Mouse (Mus musculus) midbrain, embryonic 13.5 days (tissue): ENCODE measurements around the gene Prnp. TPM values are rescaled to one million over a fixed set of nuclear protein-coding genes. Genes with fewer than 3 reads are reported as not detected.

ENCODE experiments used
- ATAC-seq: fragments of 200-750 bp; cut with Nextera tagmentation; 2 replicates; pipeline ENCODE4 v1.8.0; 2017; ENCODE audit warnings: mild to moderate bottlenecking, moderate TSS enrichment, moderate library complexity
- H3K27ac ChIP-seq: fragments of 300-500 bp; sonication (generic); 2 replicates; pipeline ENCODE4 v1.5.1; 2015; ENCODE audit warnings: inconsistent platforms, mild to moderate bottlenecking, moderate library complexity
- H3K27me3 ChIP-seq: fragments of 300-500 bp; sonication (generic); 2 replicates; pipeline ENCODE4 v1.6.1; 2015; ENCODE audit warnings: mild to moderate bottlenecking, inconsistent platforms
- H3K36me3 ChIP-seq: fragments of 300-500 bp; sonication (generic); 2 replicates; pipeline ENCODE4 v1.6.1; 2015; ENCODE audit warnings: mild to moderate bottlenecking, inconsistent platforms
- H3K4me1 ChIP-seq: fragments of 300-500 bp; sonication (generic); replicated peaks from 2 replicates; pipeline ENCODE4 v1.6.1; 2015; ENCODE audit warnings: inconsistent platforms
- H3K4me2 ChIP-seq: fragments of 300-500 bp; sonication (generic); replicated peaks from 2 replicates; pipeline ENCODE4 v1.6.1; 2015; ENCODE audit warnings: moderate library complexity, mild to moderate bottlenecking, inconsistent platforms
- H3K4me3 ChIP-seq: fragments of 300-500 bp; sonication (generic); replicated peaks from 2 replicates; pipeline ENCODE4 v1.5.1; 2015; ENCODE audit warnings: mild to moderate bottlenecking, inconsistent platforms
- H3K9ac ChIP-seq: fragments of 300-500 bp; sonication (generic); replicated peaks from 2 replicates; pipeline ENCODE4 v1.6.1; 2015; ENCODE audit warnings: mild to moderate bottlenecking, inconsistent platforms
- H3K9me3 ChIP-seq: fragments of 300-500 bp; sonication (generic); 2 replicates; pipeline ENCODE4 v1.6.1; 2016; ENCODE audit warnings: mild to moderate bottlenecking, inconsistent platforms
- WGBS: fragments of 180-500 bp; shearing (Covaris S2); methylation state at CpG from one replicate; pipeline ENCODE4 v1.1.7; 2015; 5-methylcytosine and 5-hydroxymethylcytosine counted together
- polyA plus RNA-seq: library from polyadenylated mRNA; unstranded; fragments of >200 nt; fragmentation: Nextera tagmentation; extraction: Ambion mirVana; gene quantifications from 2 replicates; pipeline ENCODE4 v1.2.1, GENCODE M21; 2015

Gene Prnp
- polyA plus RNA-seq, 1 experiment from 2014 or later = 109 TPM

GRCm38 (mm10) chr2:131982546-131983196, 72.9 kb downstream of the Prnp start:
- H3K9me3 ChIP-seq = no peaks in the 10 kb centered on the region
- no peaks in the 10 kb centered on the region for H3K36me3 ChIP-seq
- H3K4me2 ChIP-seq = no peak overlapping the region
- WGBS = 14% methylated on average over 6 of the region's 6 CpGs
- peak; percentile 87 for ATAC-seq
- H3K9ac ChIP-seq = no peak overlapping the region
- H3K4me1 ChIP-seq = no peaks in the 10 kb centered on the region
- no peaks in the 10 kb centered on the region for H3K27me3 ChIP-seq
- no peak overlapping the region for H3K27ac ChIP-seq
- H3K4me3 ChIP-seq = no peak overlapping the region

- H3K9ac ChIP-seq = no peak overlapping the region
- no peak for ATAC-seq
These were observed 78.2 kb downstream of the Prnp start for GRCm38 (mm10) chr2:131987950-131988349.

More at GRCm38 (mm10) chr2:131987950-131988349, 78.2 kb downstream of the Prnp start:
- Histone ChIP-seq H3K27me3 (no peaks in the 10 kb centered on the region), H3K27ac (no peak overlapping the region), H3K4me1 (no peaks in the 10 kb centered on the region), H3K9me3 (no peaks in the 10 kb centered on the region), H3K4me2 (no peak overlapping the region), H3K4me3 (no peak overlapping the region), H3K36me3 (0 out of 2 replicates have a peak, but pooled peaks cover 3% of the 10 kb centered on the region)
- 51% methylated on average over 3 of the region's 3 CpGs for whole genome bisulfite sequencing

Other genes with a start within 250 kb of the Prnp start
- gene Erv3, start 50.2 kb upstream of the Prnp start, polyA plus RNA-seq = not detected in 2 replicates
- 0.34 TPM in 1 of 2 replicates, not detected in the other for gene Prn, start within 50 bp of the Prnp start, polyA plus RNA-seq
- 8.7 and 9.2 TPM in 2 replicates for gene Prnd, start 40.9 kb downstream of the Prnp start, polyA plus RNA-seq
- 28.0 and 29.6 TPM in 2 replicates for gene Rassf2, start 120.3 kb downstream of the Prnp start, polyA plus RNA-seq
- 19.8 and 22.7 TPM in 2 replicates for gene Slc23a2, start 235.2 kb downstream of the Prnp start, polyA plus RNA-seq